Comparison of ENCODE assay signal across 9 mouse cellular contexts in the genomic region with DNA sequence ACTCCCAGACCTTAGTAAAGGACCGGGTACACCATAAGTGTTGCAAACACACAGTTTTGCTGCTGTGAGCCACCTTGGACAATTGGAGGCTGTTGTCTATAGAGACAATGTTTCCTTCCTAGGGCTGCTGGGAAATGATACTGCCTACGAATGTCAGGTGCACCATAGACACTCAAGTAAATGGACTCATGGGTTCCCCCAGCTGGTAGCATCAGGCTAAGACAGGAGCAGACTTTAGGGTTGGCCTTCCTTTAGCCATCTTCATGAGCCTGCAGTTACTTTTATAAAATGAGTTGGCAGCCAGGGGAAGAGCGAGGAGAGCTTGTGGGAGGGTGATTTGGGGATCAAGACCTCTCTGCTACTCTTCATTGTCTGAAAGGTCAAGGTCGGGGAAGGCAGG. TPM values are rescaled to one million over a fixed set of nuclear protein-coding genes. Genes with fewer than 3 reads are reported as not detected.
DNase-seq lines count a peak whose midpoint lies in the region; ATAC-seq and TF ChIP-seq lines count a peak whose summit lies in the region.
"Had no signal": no experiment of that assay in that cellular context is flagged by ENCODE, and none has a peak within 500 bp of the region (broad histone marks: within the 10 kb centered on the region; RNA-seq: fewer than 3 reads in every experiment).

No protein-coding gene starts in this region.

- no peak overlapping the region for H3K4me2 ChIP-seq in hindbrain, embryonic 12.5 days (replicated peaks)
- H3K4me2 ChIP-seq: midbrain, embryonic 13.5 days had no signal

- H3K27me3 ChIP-seq in hindbrain, embryonic 12.5 days = no peaks in the 10 kb centered on the region; the same call in 1 of the 2 replicates
- H3K27me3 ChIP-seq: midbrain, embryonic 13.5 days had no signal

- peak; percentile 17; the same call in 1 of the 2 replicates for TF ChIP-seq CTCF in lung, adult 2 months (IDR thresholded peaks at IDR 0.05; ENCODE audit: insufficient read depth, low read length)

- peak; percentile 36 to 38; a peak in 2 of 4 replicates for ATAC-seq in hematopoietic stem cell, adult 5-6 weeks (replicated peaks in 1 of 2; ENCODE audit: insufficient read depth in 1 of 2, low FRiP score in 2 of 2, low TSS enrichment in 1 of 2, low read depth in 1 of 2, poor library complexity in 2 of 2, severe bottlenecking in 2 of 2)
- no peak for ATAC-seq in hindbrain, embryonic 12.5 days (ENCODE audit: low FRiP score)
- ATAC-seq: midbrain, embryonic 13.5 days had no signal

- H3K36me3 ChIP-seq in hindbrain, embryonic 12.5 days = no peaks in the 10 kb centered on the region
- H3K36me3 ChIP-seq: midbrain, embryonic 13.5 days had no signal

- H3K27ac ChIP-seq in hindbrain, embryonic 12.5 days = no peak overlapping the region
- H3K27ac ChIP-seq: midbrain, embryonic 13.5 days had no signal

- no peaks in the 10 kb centered on the region for H3K4me1 ChIP-seq in lung, adult 2 months (ENCODE audit: control insufficient read depth, insufficient read depth, low read length)
- peaks cover 14% of the 10 kb centered on the region for H3K4me1 ChIP-seq in hindbrain, embryonic 12.5 days

- no peaks in the 10 kb centered on the region for H3K9me3 ChIP-seq in hindbrain, embryonic 12.5 days (replicated peaks)
- H3K9me3 ChIP-seq: midbrain, embryonic 13.5 days had no signal

- no peak overlapping the region for H3K4me3 ChIP-seq in lung, adult 2 months (replicated peaks; ENCODE audit: extremely low read depth, low read depth, low read length)
- H3K4me3 ChIP-seq in hindbrain, embryonic 12.5 days = no peak overlapping the region
- H3K4me3 ChIP-seq: midbrain, embryonic 13.5 days had no signal

- no peak overlapping the region for H3K9ac ChIP-seq in hindbrain, embryonic 12.5 days
- H3K9ac ChIP-seq: midbrain, embryonic 13.5 days had no signal

- DNase-seq in embryo, embryonic 11 days = peak; percentile 40
- DNase-seq in embryo, embryonic 10.5 days (ENCODE audit: low spot score) = no peak
- DNase-seq in lung, adult 2 months = no peak
- DNase-seq in lung, postnatal 25 days (ENCODE audit: low spot score) = no peak
- peak; percentile 12 for DNase-seq in thymus, postnatal 25 days
- DNase-seq in left cerebral cortex, adult 18-20 months (ENCODE audit: low spot score in 2 of 2) = no peak

- 72% methylated on average over 4 of the region's 4 CpGs for WGBS in lung, adult 2 months
- WGBS in hindbrain, embryonic 12.5 days = 74% methylated on average over 4 of the region's 4 CpGs

- TF ChIP-seq POLR2A in lung, adult 2 months (IDR thresholded peaks at IDR 0.05; ENCODE audit: borderline replicate concordance, extremely low read depth, low read depth, low read length) = no peak

RNA-seq across cellular contexts. Expression of a gene that starts 52.2 kb away (rescaled TPM):
- 3.4 and 6.1 TPM in 2 replicates for polyA plus RNA-seq in lung, adult 2 months (2012; rRNA removed)
- 0.38 and 0.55 TPM in 2 replicates for total RNA-seq in hematopoietic stem cell, adult 5-6 weeks (2017)
- polyA plus RNA-seq in hindbrain, embryonic 12.5 days (2016; fragmentation: Nextera tagmentation; extraction: Ambion mirVana) = 2.8 and 4.1 TPM in 2 replicates
- total RNA-seq in left cerebral cortex, adult 18-20 months (2021) = 10 to 100 TPM; 39.5 to 55.7 TPM

Comparison
In these comparisons a context has a peak if more than half of its experiments do, and no peak if none do; other contexts are left out.
1. DNase-seq: peak in embryo, embryonic 11 days (single experiment) and thymus, postnatal 25 days (single experiment); none in embryo, embryonic 10.5 days (single experiment), lung, adult 2 months (single experiment), lung, postnatal 25 days (single experiment) and left cerebral cortex, adult 18-20 months (0 of 2).
2. RNA of a gene that starts 52.2 kb away (total RNA-seq): 39.5 to 55.7 TPM in left cerebral cortex, adult 18-20 months; 0.38 to 0.55 TPM in hematopoietic stem cell, adult 5-6 weeks; every median in the first group is over 10 times any median in the second.